Mouse (Mus musculus): ENCODE results near the gene Vmn2r75. TPM values are rescaled to one million over a fixed set of nuclear protein-coding genes. Genes with fewer than 3 reads are reported as not detected.
"Not testable (repeated sequence)": the region's sequence is repeated elsewhere in the genome, so short reads cannot be mapped to it uniquely, and the experiment has no call there.

Gene Vmn2r75
- total RNA-seq (2022) = not detected

GRCm38 (mm10) chr7:86171678-86172077 is at the start of gene Vmn2r75:
Gene Vmn2r75, minus strand, starts transcription at chr7:86171778.
- not testable (repeated sequence) for DNase-seq (ENCODE audit: low spot score)

DNA sequence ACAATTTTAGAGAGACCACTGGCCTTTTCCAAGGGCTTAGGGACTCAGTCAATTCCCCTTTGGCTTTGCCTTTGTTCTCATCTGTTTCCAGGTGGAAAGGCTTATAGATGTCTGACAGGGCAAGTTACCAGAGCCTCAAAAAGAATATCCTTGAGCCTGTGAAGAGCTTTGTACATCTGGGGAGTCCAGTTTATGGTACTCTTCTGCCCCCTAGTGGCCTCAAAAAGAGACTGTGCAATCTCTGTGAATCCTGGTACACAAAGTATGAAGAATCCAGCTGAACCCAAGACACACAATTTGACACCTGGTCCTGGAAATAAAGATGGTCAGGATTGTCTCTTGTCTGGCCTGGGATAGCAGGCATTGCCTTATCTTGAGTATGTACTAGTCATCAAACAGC is 39.8 kb upstream of the Vmn2r75 start:
- no peak for DNase-seq (ENCODE audit: low spot score)

Other genes starting within 250 kb of the Vmn2r75 start
- not detected for gene Vmn2r74, start 210.1 kb downstream of the Vmn2r75 start, total RNA-seq (2022)
- gene Vmn2r76, start 74.5 kb upstream of the Vmn2r75 start, total RNA-seq (2022) = not detected
- not detected for gene Olfr310, start 105.4 kb upstream of the Vmn2r75 start, total RNA-seq (2022)
- not detected for gene Olfr309, start 141.9 kb upstream of the Vmn2r75 start, total RNA-seq (2022)
- not detected for gene Olfr308, start 153.9 kb upstream of the Vmn2r75 start, total RNA-seq (2022)
- gene Olfr307, start 165.8 kb upstream of the Vmn2r75 start, total RNA-seq (2022) = not detected
- gene Olfr305, start 195.2 kb upstream of the Vmn2r75 start, total RNA-seq (2022) = not detected
- not detected for gene Olfr304, start 214.9 kb upstream of the Vmn2r75 start, total RNA-seq (2022)
- not detected for gene Olfr303, start 226.0 kb upstream of the Vmn2r75 start, total RNA-seq (2022)
- gene Olfr301, start 232.1 kb upstream of the Vmn2r75 start, total RNA-seq (2022) = not detected

All from heart, adult 8-10 months (tissue).